Mouse (Mus musculus) c-Kit-positive CD71-negative TER-119-negative erythroid progenitor cells, embryonic 14.5 days (primary cell): Measurements from ENCODE around the gene Clasrp.
"Not testable (repeated sequence)": the region's sequence is repeated elsewhere in the genome, so short reads cannot be mapped to it uniquely, and the experiment has no call there.

Experiments
- DNase-seq: peaks from one replicate; pipeline ENCODE4 v3.0.0-alpha.2; 2013; ENCODE audit warnings: low read depth

The Clasrp gene

GRCm38 (mm10) chr7:19609641-19610332 is 5.5 kb upstream of the Clasrp start:
- DNase-seq = no peak

DNA sequence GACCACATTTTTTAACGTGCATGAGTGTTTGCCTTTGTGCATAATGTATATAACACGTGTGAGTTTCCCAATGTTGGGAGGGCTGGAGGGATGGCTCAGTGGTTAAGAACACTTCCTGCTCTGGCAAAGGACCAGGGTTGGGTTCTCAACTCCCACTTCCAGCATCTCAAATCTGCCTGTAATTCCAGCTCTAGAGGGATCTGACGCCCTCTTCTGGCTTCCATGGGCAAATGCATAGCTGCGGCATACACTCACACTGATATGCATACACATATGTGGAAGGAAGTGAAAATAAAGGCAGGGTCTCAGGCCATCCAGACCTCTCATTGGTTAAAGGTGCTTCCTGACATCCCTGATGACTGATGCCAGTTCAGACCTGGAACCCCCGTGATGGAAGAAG is 3.0 kb upstream of the Clasrp start:
- no peak for DNase-seq

DNA sequence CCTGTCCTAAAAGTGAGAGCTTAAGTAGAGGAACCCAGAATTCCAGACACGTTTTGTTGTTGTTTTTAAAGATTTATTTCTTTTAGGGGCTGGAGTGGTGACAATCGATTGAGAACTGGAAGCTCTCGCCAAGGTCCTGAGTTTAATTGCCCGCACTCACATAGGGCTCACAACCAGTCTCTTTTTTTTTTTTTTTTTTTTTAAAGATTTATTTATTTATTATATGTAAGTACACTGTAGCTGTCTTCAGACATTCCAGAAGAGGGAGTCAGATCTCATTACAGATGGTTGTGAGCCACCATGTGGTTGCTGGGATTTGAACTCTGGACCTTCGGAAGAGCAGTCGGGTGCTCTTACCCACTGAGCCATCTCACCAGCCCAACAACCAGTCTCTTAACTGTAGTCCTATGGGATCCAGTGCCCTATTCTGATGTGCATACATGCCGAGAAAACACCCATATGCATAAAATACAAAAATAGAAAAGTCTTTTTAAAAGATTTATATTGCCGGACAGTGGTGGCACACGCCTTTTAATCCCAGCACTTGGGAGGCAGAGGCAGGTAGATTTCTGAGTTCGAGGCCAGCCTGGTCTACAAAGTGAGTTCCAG is 424 bp upstream of the Clasrp start:
- not testable (repeated sequence) for DNase-seq

GRCm38 (mm10) chr7:19603055-19603454 is 1.2 kb downstream of the Clasrp start:
- DNase-seq = no peak

- no peak for DNase-seq
Observed at GRCm38 (mm10) chr7:19600562-19600961, 3.7 kb downstream of the Clasrp start.

DNA sequence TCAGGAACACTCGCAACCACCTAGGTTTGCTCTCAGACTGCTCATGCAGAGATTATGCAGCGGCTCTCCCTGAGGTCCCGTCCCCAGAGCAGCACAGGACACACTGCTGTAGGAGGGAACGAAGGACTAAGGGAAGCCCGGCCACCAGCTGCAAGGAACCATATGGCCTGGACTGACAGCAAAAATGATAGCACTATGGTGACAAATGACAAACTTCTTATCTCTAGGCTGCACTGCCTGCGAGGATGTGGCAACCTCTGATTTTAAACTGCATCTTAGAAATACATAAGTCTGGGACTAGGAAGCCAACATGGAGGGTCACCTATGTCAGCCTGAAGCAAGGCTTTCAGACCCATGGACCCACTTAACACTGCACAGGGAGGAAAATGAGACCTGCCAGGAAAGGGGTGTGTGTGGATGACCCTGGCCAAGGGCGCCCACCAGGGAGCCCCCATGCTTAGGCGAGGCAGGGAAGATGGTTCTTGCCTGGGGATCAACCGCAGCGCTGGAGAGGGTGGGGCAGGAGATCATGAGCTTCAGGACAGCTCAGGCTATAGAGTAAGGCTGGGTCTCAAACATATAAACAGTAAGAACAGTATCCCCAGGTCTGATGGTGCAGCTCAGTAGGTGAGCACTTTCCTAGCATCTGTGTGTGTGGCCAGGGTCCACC is 11.1 kb downstream of the Clasrp start:
- DNase-seq = no peak

DNA sequence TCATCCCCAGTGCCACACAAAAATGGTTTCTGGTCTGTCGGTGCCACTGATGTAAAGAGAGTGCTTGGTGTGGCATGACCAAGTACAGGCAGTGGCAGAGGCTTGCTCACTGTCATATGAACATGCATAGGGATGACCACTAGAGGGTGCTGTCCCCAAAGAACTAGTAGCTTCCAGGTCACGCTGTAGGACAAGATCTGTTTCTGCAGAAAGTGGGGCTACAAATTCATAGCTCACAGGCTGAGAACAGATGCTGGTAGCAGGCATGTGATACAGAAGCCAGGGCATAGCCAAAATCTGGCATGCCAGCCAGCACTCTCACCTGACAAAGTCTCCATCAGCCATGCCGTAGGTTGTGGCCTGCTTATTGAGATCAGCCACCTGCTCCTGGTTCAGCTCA is 14.4 kb downstream of the Clasrp start:
- DNase-seq = peak; percentile 84

DNA sequence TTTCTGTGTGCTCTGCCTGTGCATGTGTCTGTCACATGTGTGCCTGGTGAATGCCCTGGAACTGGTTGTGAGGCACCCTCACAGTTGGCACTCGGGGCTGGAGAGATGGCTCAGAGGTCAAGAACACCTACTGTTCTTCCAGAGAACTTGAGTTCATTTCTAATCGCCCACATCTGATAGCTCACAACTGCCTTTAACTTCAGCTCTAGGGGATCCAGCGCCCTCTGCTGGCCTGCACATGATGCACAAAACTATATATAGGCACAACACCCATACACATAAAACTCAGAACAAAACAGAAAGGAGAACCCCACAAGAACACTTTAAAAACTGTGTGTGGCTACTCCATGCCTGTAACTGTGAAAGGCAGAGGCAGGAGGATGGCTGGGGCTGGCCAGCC is 15.1 kb downstream of the Clasrp start:
- peak; percentile 64 for DNase-seq

DNA sequence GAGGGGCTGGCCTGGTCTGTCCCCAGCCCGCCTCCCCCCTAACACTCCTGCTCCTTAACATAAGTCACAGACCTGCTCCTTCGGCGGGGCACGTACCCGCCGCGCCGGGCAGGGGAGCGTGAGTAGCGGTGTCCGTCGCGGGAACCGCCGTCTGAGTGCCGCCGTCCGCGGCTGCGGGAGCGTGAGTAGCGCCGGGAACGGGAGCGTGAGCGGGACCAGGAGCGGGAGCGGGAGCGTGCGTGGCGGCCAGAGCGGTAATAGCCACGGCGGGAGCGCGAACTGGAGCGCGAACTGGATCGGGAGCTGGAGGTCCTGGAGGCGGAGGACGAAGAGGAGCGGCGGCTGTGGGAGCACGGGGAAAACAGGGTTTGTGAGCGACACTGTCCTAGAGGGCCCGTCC is 18.0 kb downstream of the Clasrp start:
- DNase-seq = no peak

DNA sequence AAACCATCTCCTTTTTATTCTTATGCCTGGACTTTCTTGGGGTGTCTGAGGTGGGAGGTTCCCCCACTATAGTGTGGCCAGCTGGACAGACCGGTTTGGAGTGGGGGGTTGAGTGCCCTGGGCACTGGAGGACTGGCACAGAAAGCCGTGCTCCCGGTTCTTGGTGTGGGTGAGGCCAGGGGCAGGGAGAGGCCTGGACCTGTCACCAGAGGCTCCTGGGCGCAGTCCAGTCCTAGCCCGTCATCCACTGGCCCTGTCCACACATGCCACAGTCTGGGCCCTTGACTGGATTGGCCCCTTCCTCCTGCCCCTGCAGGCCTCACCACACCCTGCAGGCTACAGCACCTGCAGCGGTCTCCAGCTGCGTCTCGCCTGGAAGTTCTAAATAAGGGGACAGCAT is 23.7 kb downstream of the Clasrp start:
- no peak for DNase-seq

GRCm38 (mm10) chr7:19579751-19580150 is 24.5 kb downstream of the Clasrp start:
- DNase-seq = no peak

- no peak for DNase-seq
Observed at GRCm38 (mm10) chr7:19578436-19578835, 25.9 kb downstream of the Clasrp start.

GRCm38 (mm10) chr7:19577877-19578414 is 26.3 kb downstream of the Clasrp start:
- no peak for DNase-seq

DNA sequence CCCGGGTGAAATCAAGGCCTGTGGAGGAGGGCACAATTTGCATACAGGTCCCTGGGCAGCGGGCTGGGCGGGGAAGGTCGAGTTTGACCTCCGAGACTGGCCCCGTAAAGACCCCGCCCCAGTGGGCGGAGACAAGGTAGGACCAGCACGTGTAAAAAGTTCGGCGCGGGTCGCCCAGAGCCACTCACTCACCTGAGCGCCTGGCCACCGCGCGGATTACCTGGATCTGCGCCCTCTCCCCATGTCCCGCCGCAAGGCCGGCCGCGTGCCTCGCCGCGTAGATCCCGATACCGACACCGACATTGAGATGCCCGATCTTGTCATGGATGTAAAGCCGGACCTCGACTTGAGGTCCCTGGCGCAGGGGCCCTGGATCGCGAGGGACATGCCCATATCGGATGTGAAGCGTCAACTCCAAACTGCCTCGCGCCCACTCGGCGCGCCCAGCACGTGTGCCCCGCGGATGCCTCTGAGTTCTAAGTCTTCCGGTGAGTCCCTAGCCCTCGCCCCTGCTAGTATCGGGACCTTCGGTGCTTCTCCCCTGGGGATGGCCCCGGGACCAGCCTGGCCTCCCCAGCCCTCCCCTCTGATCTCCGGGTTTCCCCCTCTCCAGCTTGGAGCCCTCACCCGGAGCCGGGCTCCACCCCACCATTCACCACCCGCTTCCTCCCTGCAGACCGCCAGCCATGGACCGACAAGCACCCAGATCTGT is 27.0 kb downstream of the Clasrp start, which contains the start of the genes Zfp296 and Gemin7:
Zfp296 (plus strand) TSS at position 147 of the 712 bp plus-strand sequence.
Gemin7 (minus strand) TSS at position 455 of the 712 bp plus-strand sequence.
- no peak for DNase-seq

DNA sequence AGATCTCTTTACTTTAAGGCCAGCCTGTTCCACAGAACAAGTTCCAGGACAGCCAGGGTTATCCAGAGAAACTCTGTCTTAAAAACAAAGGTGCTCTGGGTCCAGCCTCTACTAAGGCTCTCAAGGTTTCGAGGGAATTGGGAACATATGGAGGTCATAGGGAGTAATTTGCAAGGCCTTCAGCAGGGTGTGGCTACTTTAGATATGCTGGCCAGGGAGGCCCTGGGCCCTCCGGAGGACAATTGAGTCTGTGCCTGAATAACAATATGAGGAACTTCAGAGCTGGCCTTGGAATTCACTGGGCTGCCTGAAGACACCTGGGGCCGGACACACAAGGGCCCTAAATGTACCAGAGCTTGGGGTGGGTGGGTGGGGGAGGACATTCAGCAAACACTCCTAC is 28.7 kb downstream of the Clasrp start:
- DNase-seq = no peak

GRCm38 (mm10) chr7:19573776-19574140 is 30.5 kb downstream of the Clasrp start:
- DNase-seq = no peak

GRCm38 (mm10) chr7:19572926-19573775 is 31.1 kb downstream of the Clasrp start:
- DNase-seq = peak; percentile 75

GRCm38 (mm10) chr7:19569647-19570046 is 34.6 kb downstream of the Clasrp start:
- no peak for DNase-seq

- no peak for DNase-seq
Observed at GRCm38 (mm10) chr7:19567426-19567825, 36.9 kb downstream of the Clasrp start.

GRCm38 (mm10) chr7:19565803-19566202 is 38.5 kb downstream of the Clasrp start:
- no peak for DNase-seq

- no peak for DNase-seq
Observed at GRCm38 (mm10) chr7:19564455-19564854, 39.8 kb downstream of the Clasrp start.
